Mouse (Mus musculus) left cerebral cortex, adult 6 months (tissue): ENCODE results near the gene Cd53. TPM values are rescaled to one million over a fixed set of nuclear protein-coding genes. Genes with fewer than 3 reads are reported as not detected.

Experiments used
- long read RNA-seq, 2 experiments: library from polyadenylated mRNA; unstranded; transcript quantifications; one replicate each; pipeline ENCODE4 v2.0.0; 2019 to 2020
- polyA plus RNA-seq: library from polyadenylated mRNA; unstranded; fragments of <200 nt; fragmentation: Nextera tagmentation; gene quantifications from 2 replicates; pipeline ENCODE4 v1.2.3, GENCODE M21; 2021

Gene Cd53
- polyA plus RNA-seq: 8.4 and 13.8 TPM in 2 replicates
- long read RNA-seq, experiment 1, transcript Cd53-201 (8 exons, 1,742 nt): major isoform, 34 of 36 reads
- long read RNA-seq, experiment 1, partial matches to known transcripts: 0 of 36 reads
- long read RNA-seq, experiment 1, other reads (novel, unspliced or antisense): 2 of 36 reads
- long read RNA-seq, experiment 2, transcript Cd53-201 (8 exons, 1,742 nt): major isoform, 13 of 20 reads
- long read RNA-seq, experiment 2, partial matches to known transcripts: 5 of 20 reads
- long read RNA-seq, experiment 2, other reads (novel, unspliced or antisense): 2 of 20 reads

GRCm38 (mm10) chr3:106789930-106790329 lies at the start of gene Cd53:
Gene Cd53, minus strand, starts transcription at chr3:106790149.

GRCm38 (mm10) chr3:106826187-106826586 lies 36.2 kb upstream of the Cd53 start, which contains the start of gene Olfr266:
Gene Olfr266, minus strand, starts transcription at chr3:106826287.

Other genes starting within 250 kb of the Cd53 start
- 39.5 and 40.1 TPM in 2 replicates for gene Dram2, start 242.4 kb downstream of the Cd53 start, polyA plus RNA-seq
- gene Cept1, start 242.3 kb downstream of the Cd53 start, polyA plus RNA-seq: 43.5 and 58.3 TPM in 2 replicates
- 25.0 and 26.2 TPM in 2 replicates for gene Lrif1, start 105.2 kb downstream of the Cd53 start, polyA plus RNA-seq
- not detected in 2 replicates for gene Olfr266, start 36.1 kb upstream of the Cd53 start, polyA plus RNA-seq
- 3.5 and 15.2 TPM in 2 replicates for gene Kcna3, start 246.0 kb upstream of the Cd53 start, polyA plus RNA-seq